Mouse (Mus musculus): ENCODE results near the gene Cfap65. TPM values are rescaled to one million over a fixed set of nuclear protein-coding genes. Genes with fewer than 3 reads are reported as not detected.
A peak's percentile ranks its signal among the peaks of the same experiment; 100 is the strongest.

Cfap65 gene
- polyA plus RNA-seq, 1 experiment: 0.69 TPM

DNA sequence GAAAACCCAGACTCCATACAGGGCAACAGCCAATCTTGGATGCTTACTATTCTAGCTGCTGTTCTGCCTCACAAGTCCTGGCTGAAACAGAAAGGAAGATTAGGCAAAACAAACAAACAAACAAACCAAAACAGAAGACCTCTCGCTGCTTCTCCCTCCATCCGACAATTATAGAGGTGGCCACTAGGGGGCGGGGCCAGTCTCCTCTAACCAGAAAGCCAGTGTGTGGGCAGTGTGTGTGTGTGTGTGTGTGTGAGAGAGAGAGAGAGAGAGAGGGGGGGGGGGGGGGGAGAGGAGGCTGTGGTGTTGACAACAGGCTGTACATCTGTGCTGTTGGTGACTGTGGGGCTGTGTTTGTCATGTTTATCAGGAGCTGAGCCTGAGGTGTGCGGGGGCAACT is 40.4 kb downstream of the Cfap65 start:
- TF ChIP-seq CTCF (IDR thresholded peaks at IDR 0.05; ENCODE audit: borderline replicate concordance, control insufficient read depth, extremely low read depth, insufficient read depth, low read length, poor library complexity) (peak; percentile 50; the same call in 1 of the 2 replicates), POLR2A (IDR thresholded peaks at IDR 0.05; ENCODE audit: control insufficient read depth, extremely low read depth, insufficient read depth, low read length, poor library complexity) (no peak)
- 20% methylated on average over 4 of the region's 4 CpGs for WGBS
- Histone ChIP-seq H3K27ac (ENCODE audit: control insufficient read depth, insufficient read depth, low read length) (no peak overlapping the region), H3K27me3 (ENCODE audit: control insufficient read depth, insufficient read depth, low read length) (peaks cover 5% of the 10 kb centered on the region; the same call in 1 of the 2 replicates), H3K36me3 (ENCODE audit: control insufficient read depth, insufficient read depth, low read length) (no peaks in the 10 kb centered on the region), H3K4me3 (ENCODE audit: control insufficient read depth, insufficient read depth, low read length) (no peak overlapping the region), H3K4me1 (replicated peaks; ENCODE audit: control insufficient read depth, insufficient read depth, low read length) (no peaks in the 10 kb centered on the region)
- DNase-seq: peak; percentile 49

GRCm38 (mm10) chr1:74893134-74893855 is 42.1 kb downstream of the Cfap65 start, which contains the start of gene Cryba2:
Cryba2 (minus strand) TSS chr1:74893143.
- no peaks in the 10 kb centered on the region for H3K36me3 ChIP-seq (ENCODE audit: control insufficient read depth, insufficient read depth, low read length)
- H3K27me3 ChIP-seq (ENCODE audit: control insufficient read depth, insufficient read depth, low read length): no peaks in the 10 kb centered on the region; the same call in 1 of the 2 replicates
- WGBS: 18% methylated on average over 25 of the region's 25 CpGs
- H3K27ac ChIP-seq (ENCODE audit: control insufficient read depth, insufficient read depth, low read length): no peak within 1 kb of the TSS
- H3K4me3 ChIP-seq (ENCODE audit: control insufficient read depth, insufficient read depth, low read length): no peak within 1 kb of the TSS
- peak; percentile 14 for DNase-seq
- no peaks in the 10 kb centered on the region for H3K4me1 ChIP-seq (replicated peaks; ENCODE audit: control insufficient read depth, insufficient read depth, low read length)
- TF ChIP-seq CTCF (IDR thresholded peaks at IDR 0.05; ENCODE audit: borderline replicate concordance, control insufficient read depth, extremely low read depth, insufficient read depth, low read length, poor library complexity) (peak; percentile 44; the same call in 1 of the 2 replicates), POLR2A (IDR thresholded peaks at IDR 0.05; ENCODE audit: control insufficient read depth, extremely low read depth, insufficient read depth, low read length, poor library complexity) (no peak)

- WGBS: 10% methylated on average over 39 of the region's 39 CpGs
- H3K4me3 ChIP-seq (ENCODE audit: control insufficient read depth, insufficient read depth, low read length): no peak overlapping the region
- no peak for DNase-seq
- no peaks in the 10 kb centered on the region for H3K4me1 ChIP-seq (replicated peaks; ENCODE audit: control insufficient read depth, insufficient read depth, low read length)
- H3K27me3 ChIP-seq (ENCODE audit: control insufficient read depth, insufficient read depth, low read length): no peaks in the 10 kb centered on the region; the same call in 1 of the 2 replicates
- no peak for TF ChIP-seq CTCF (IDR thresholded peaks at IDR 0.05; ENCODE audit: borderline replicate concordance, control insufficient read depth, extremely low read depth, insufficient read depth, low read length, poor library complexity)
- no peak for TF ChIP-seq POLR2A (IDR thresholded peaks at IDR 0.05; ENCODE audit: control insufficient read depth, extremely low read depth, insufficient read depth, low read length, poor library complexity)
- H3K36me3 ChIP-seq (ENCODE audit: control insufficient read depth, insufficient read depth, low read length): no peaks in the 10 kb centered on the region
- no peak overlapping the region for H3K27ac ChIP-seq (ENCODE audit: control insufficient read depth, insufficient read depth, low read length)
Measured at GRCm38 (mm10) chr1:74892351-74893133, 42.9 kb downstream of the Cfap65 start.

- peak; percentile 13 for DNase-seq
Measured at GRCm38 (mm10) chr1:74891513-74891912, 43.9 kb downstream of the Cfap65 start.

GRCm38 (mm10) chr1:74885369-74886042 is 49.9 kb downstream of the Cfap65 start, which contains the start of gene Fev:
Fev (minus strand) TSS chr1:74885419.
- H3K27ac ChIP-seq (ENCODE audit: control insufficient read depth, insufficient read depth, low read length): no peak within 1 kb of the TSS
- no peaks in the 10 kb centered on the region for H3K36me3 ChIP-seq (ENCODE audit: control insufficient read depth, insufficient read depth, low read length)
- TF ChIP-seq CTCF (IDR thresholded peaks at IDR 0.05; ENCODE audit: borderline replicate concordance, control insufficient read depth, extremely low read depth, insufficient read depth, low read length, poor library complexity) (no peak), POLR2A (IDR thresholded peaks at IDR 0.05; ENCODE audit: control insufficient read depth, extremely low read depth, insufficient read depth, low read length, poor library complexity) (no peak)
- no peak for DNase-seq
- 2% methylated on average over 42 of the region's 43 CpGs for WGBS
- H3K4me1 ChIP-seq (replicated peaks; ENCODE audit: control insufficient read depth, insufficient read depth, low read length): no peaks in the 10 kb centered on the region
- H3K27me3 ChIP-seq (ENCODE audit: control insufficient read depth, insufficient read depth, low read length): peaks cover 21% of the 10 kb centered on the region
- no peak within 1 kb of the TSS for H3K4me3 ChIP-seq (ENCODE audit: control insufficient read depth, insufficient read depth, low read length)

More at GRCm38 (mm10) chr1:74891513-74891912, 43.9 kb downstream of the Cfap65 start:
- TF ChIP-seq CTCF (IDR thresholded peaks at IDR 0.05; ENCODE audit: borderline replicate concordance, control insufficient read depth, extremely low read depth, insufficient read depth, low read length, poor library complexity) (no peak), POLR2A (IDR thresholded peaks at IDR 0.05; ENCODE audit: control insufficient read depth, extremely low read depth, insufficient read depth, low read length, poor library complexity) (no peak)
- Histone ChIP-seq H3K36me3 (ENCODE audit: control insufficient read depth, insufficient read depth, low read length) (no peaks in the 10 kb centered on the region), H3K4me1 (replicated peaks; ENCODE audit: control insufficient read depth, insufficient read depth, low read length) (no peaks in the 10 kb centered on the region), H3K27me3 (ENCODE audit: control insufficient read depth, insufficient read depth, low read length) (no peaks in the 10 kb centered on the region; the same call in 1 of the 2 replicates), H3K4me3 (ENCODE audit: control insufficient read depth, insufficient read depth, low read length) (no peak overlapping the region), H3K27ac (ENCODE audit: control insufficient read depth, insufficient read depth, low read length) (no peak overlapping the region)
- 3% methylated on average over 8 of the region's 8 CpGs for WGBS
